Mouse (Mus musculus) E14TG2a.4 (cell line): ENCODE results near the gene Kif5c.

ENCODE experiments used
- CTCF ChIP-seq: conservative IDR thresholded peaks from 2 replicates; pipeline ENCODE4 v1.5.1; 2014; ENCODE audit warnings: low read length
- NANOG ChIP-seq: IDR thresholded peaks from 2 replicates; pipeline ENCODE4 v1.6.1; 2014; ENCODE audit warnings: borderline replicate concordance, low read length, mixed read lengths
- POU5F1 ChIP-seq: IDR thresholded peaks from 2 replicates; pipeline ENCODE4 v1.6.1; 2014; ENCODE audit warnings: low read length, borderline replicate concordance

DNA sequence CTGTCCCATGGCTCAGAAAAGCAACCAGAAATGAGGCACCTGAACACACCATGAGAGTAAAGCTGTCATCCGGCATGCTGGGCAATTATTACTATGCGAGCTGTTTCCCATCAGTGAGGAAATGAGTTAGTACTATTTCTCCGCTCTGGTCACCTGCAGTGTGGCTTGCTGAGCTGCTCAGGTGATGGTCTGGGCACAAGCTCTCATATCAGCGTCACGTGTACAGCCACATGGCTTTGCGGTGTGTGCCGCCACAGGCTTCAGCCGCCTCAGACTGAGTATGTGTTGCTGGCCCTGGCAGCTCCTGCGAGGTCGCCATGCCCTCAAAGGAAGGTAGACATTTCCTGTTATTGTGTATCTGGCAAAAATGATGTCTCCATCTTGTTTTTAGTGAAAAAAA, 35.5 kb downstream of the Kif5c start:
- no peak for TF ChIP-seq CTCF
- TF ChIP-seq NANOG: no peak
- TF ChIP-seq POU5F1: no peak
